Mouse (Mus musculus): ENCODE measurements around the gene Cd109.

Cd109 gene

DNA sequence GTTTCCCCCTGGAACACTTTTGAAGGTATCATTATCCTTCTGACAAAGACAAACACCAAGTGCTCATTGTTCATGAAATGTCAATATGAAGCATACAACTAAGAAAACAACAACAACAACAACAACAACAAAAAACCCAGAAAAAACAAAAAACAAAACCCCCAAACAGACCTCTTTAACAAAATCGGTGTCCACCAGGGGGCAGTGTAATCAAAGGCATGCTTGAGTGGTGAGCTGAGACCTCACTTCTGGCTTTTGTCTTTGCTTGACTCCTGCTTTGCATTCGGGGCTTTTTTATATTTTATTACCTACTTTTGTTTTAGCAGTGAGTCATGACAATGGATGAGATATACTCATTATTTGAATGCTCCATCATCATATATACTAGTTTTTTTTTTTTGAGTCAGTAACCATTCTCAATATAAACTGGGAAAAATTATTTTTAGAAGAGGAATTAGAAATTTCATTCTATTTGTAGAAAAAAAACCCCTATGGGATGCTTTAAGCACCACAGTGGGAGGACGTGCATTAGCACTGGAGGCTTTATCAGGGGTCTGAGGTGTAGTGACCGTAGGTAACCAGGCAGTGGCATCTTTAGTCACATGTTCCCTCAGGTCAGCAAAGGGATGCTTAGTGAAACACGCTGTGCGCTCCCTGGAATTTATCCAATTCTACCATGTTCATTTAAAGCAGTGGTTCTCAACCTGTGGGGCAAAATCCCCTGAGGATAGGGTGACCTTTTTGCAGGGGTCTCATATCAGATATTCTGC lies 30.8 kb downstream of the Cd109 start:
- DNase-seq: peak; percentile 29 to 84

DNA sequence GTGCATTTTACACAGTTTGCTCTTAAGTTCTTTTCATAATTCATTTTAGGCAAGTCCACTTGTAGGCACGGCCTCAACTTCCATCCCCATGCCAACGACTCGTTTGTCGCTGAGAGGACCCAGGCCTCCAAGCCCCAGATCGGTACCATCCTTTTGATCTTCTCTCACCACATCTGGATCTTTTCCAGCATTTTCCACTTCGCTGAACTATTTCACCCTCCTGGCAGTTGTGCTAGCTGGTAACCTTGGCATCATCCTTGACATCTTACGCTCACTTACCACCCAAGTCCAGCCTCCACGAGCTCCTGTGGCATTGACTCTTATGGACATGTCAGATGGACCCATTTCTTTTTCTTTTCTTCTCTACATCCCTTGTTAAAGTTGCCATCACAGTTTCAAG lies 33.3 kb downstream of the Cd109 start:
- DNase-seq: no peak

DNA sequence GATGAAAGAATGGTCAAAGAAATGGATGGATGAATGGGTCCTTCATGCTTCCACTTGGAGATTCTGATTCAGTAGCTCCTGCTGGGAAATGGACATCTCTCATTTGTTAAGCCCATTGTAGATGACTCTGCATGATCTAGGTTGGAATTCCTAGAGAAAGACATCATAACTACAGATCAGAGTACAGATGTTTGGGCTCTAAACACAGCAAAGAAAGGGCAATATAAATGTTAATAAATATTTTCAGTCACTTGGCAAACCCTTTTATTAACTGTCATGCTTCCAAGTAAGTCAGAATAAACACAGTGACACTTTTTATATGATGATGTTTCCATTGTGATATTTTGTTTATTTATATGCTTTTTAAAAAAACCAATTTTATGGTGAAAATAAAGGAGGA lies 34.1 kb downstream of the Cd109 start:
- no peak for DNase-seq

DNA sequence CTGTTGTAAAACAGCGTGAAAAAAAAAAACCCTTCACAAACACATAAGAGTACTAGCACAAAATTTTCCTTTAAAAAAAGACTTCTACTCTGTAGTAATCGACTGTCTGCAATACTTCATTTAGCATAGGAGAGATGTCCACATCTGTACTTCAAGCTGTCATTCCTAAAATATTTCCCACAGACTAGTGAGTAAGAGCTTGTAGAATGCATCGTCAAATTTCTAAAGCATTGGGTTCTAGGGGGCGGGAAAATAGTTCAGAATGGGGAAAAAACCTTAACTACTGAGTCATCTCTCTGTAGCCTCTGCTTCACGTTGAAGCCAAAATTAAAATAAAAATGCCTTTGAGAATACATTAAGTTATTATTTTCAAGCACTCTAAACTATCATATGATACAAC lies 42.2 kb downstream of the Cd109 start:
- no peak for DNase-seq

DNA sequence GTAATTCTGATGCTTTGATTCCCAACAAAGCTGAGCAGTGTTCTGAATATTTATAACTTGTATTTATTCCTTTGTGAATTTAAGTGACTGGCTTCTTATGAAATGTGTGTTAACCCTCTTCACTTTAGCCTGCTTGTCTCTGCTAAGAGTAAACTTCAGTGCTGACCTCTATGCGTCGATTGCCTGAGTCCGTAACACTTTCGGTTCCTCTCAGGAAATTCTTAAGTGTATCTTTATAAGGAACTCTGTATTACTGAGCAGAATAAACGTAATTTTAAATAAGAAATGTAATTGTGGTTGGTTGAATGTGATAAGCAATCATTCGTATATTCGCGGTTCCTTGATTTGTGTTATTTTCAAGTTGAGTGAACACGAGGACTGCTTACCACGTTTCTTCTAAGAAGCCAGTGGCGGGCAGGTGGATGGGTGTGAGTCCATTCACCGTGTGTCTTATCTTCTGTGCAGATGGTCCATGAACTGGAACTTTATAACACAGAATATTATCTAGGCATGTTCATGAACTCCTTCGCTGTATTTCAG lies 56.2 kb downstream of the Cd109 start:
- no peak for DNase-seq

DNA sequence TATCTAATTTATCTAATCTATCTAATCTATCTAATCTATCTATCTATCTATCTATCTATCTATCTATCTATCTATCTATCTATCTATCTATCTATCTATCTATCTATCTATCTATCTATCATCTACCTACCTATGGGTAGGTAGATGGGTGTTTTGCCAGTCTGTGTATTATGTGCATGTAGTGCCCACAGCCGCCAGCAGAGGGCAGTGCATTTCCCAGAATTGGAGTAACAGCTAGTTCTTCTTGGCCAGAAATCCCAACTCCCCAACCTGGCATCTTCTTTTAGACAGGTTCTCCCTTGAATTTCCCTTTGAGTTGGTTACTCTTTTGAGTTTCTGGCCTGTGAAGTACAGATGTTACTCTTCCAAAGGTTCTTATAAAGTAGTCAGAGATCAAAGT lies 85.3 kb downstream of the Cd109 start:
- peak; percentile 56 to 86 for DNase-seq

DNA sequence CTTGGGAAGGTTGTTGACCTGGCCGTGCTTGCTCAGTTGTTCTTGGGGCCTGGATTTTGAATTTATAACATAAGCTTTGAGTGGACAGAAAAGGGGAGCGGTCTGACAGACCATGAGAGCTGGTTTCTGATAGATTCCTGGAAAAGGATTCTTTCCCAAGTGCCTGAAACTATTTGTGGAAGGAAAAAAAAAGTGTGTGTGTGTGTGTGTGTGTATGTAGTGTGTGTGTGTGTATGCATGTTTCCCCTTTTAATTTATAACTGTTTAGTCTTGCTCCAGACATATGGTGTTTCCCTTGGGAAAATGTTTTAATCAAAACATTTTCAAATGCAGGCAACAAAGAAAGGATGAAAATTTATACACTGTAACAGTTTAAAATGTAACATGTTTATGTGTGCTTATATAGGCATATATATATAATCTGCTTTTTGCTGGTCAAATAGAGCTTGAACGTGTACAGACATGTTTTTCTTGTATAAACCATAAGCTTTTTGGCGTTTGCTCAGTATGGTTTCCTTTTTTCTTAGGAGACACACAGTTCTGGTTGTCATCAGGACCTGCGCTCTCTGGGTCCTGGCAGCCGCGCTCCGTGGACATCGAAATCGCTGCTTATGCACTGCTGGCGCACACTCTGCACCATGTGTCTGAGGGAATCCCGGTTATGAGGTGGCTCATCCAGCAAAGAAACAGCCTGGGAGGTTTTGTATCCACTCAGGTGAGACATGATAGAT lies 87.3 kb downstream of the Cd109 start:
- DNase-seq: no peak

- no peak for DNase-seq
Measured at GRCm38 (mm10) chr9:78720888-78721798, 105.8 kb downstream of the Cd109 start.

GRCm38 (mm10) chr9:78731931-78732330 lies 116.6 kb downstream of the Cd109 start:
- DNase-seq: no peak

GRCm38 (mm10) chr9:78735519-78735918 lies 120.2 kb downstream of the Cd109 start:
- no peak for DNase-seq

DNA sequence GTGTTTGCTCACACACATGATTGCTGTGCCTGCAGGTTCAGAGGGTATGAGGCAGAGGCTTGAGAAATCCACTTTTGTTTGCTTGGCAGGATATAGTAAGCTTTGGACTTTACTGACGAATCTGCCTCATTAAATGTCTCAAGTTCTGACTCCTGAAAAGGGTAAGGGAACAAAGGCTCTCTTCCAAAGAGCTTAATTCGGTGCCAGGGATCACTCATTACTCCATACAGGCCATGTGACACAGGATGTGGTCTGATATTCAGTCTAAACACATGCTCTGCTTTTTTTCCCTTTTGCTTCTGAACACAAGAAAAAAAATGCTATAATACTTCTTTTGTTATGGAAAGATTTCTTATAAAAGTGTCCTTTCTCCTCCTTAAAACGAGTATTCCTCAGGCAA lies 126.7 kb downstream of the Cd109 start:
- no peak for DNase-seq

DNA sequence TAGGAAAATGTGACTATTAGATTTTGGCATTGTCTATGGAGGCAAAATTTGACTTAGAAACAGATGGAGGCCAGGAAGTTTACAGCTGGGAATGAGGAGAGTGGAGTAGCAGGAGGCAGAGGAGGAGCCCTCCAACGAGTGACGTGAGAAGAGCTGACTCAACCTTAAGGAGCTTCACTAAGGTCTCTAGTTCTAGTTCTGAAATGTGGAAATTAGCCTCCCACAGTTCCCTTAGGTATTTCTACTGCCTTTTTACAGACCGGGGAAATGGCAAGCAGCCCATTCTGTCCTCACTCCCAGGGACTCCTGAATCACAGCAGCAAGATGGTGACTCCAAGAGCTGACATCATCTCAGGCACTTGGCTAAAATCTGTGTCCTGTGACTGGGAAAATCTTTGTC lies 134.9 kb downstream of the Cd109 start:
- no peak for DNase-seq

Measured in kidney, postnatal 36 days (tissue).